12 mouse cellular contexts compared by ENCODE assay signal in genomic region chr2:69381740-69382139, GRCm38 (mm10). TPM values are rescaled to one million over a fixed set of nuclear protein-coding genes. Genes with fewer than 3 reads are reported as not detected.
DNase-seq lines count a peak whose midpoint lies in the region; ATAC-seq and TF ChIP-seq lines count a peak whose summit lies in the region.
"Had no signal": no experiment of that assay in that cellular context is flagged by ENCODE, and none has a peak within 500 bp of the region (broad histone marks: within the 10 kb centered on the region; RNA-seq: fewer than 3 reads in every experiment).

No protein-coding gene starts in this region.

- 46% methylated on average over 8 of the region's 8 CpGs for WGBS in kidney, postnatal 0 days

- H3K9me3 ChIP-seq in kidney, postnatal 0 days (replicated peaks; ENCODE audit: low read length), result no peaks in the 10 kb centered on the region
- H3K9me3 ChIP-seq: liver, embryonic 15.5 days had no signal

- no peaks in the 10 kb centered on the region for H3K4me1 ChIP-seq in kidney, postnatal 0 days (replicated peaks; ENCODE audit: insufficient read depth, low read length)

- DNase-seq in kidney, postnatal 0 days (ENCODE audit: low spot score), result peak; percentile 50
- DNase-seq in kidney, postnatal 14 days, result no peak
- peak; percentile 49 for DNase-seq in 3134 (ENCODE audit: extremely low read depth, insufficient read length, low spot score)
- peak; percentile 66 for DNase-seq in ES-CJ7 (ENCODE audit: low read depth, low spot score)
- peak; percentile 16 for DNase-seq in lung, postnatal 10 days
- no peak for DNase-seq in gastrocnemius, adult 8-10 months (ENCODE audit: low spot score in 2 of 2)
- no peak for DNase-seq in gastrocnemius, postnatal 36 days
- DNase-seq: gastrocnemius, adult 2 months; heart, postnatal 4 days; layer of hippocampus, adult 9-11 months; thymus, adult 18-20 months had no signal

- no peak overlapping the region for H3K4me3 ChIP-seq in kidney, postnatal 0 days (replicated peaks; ENCODE audit: low read depth, low read length)
- H3K4me3 ChIP-seq: gastrocnemius, adult 2 months; liver, embryonic 15.5 days had no signal

- no peak overlapping the region for H3K4me2 ChIP-seq in kidney, postnatal 0 days (ENCODE audit: low read length)
- H3K4me2 ChIP-seq: liver, embryonic 15.5 days had no signal

- no peaks in the 10 kb centered on the region for H3K36me3 ChIP-seq in kidney, postnatal 0 days (ENCODE audit: insufficient read depth, low read length)
- H3K36me3 ChIP-seq: liver, embryonic 15.5 days had no signal

- no peak overlapping the region for H3K9ac ChIP-seq in kidney, postnatal 0 days (ENCODE audit: low read depth, low read length)
- H3K9ac ChIP-seq: liver, embryonic 15.5 days had no signal

- no peak for ATAC-seq in kidney, postnatal 0 days (replicated peaks; ENCODE audit: low FRiP score, low read depth)

- peak; percentile 64 for TF ChIP-seq CTCF in kidney, postnatal 0 days (IDR thresholded peaks at IDR 0.05; ENCODE audit: low read depth)

- no peaks in the 10 kb centered on the region for H3K27me3 ChIP-seq in kidney, postnatal 0 days (ENCODE audit: insufficient read depth, low read length)
- H3K27me3 ChIP-seq: liver, embryonic 15.5 days had no signal

- intact Hi-C loops in gastrocnemius, postnatal 36 days (cut with DNase I), result no loop called here

- H3K27ac ChIP-seq in kidney, postnatal 0 days, result no peak overlapping the region
- H3K27ac ChIP-seq: gastrocnemius, adult 2 months; liver, embryonic 15.5 days had no signal

RNA-seq across cellular contexts. Expression of gene Dhrs9, which starts 1.5 kb away (rescaled TPM):
- 0.03 TPM in 1 of 2 replicates, not detected in the other for polyA plus RNA-seq in kidney, postnatal 0 days (2015; fragmentation: Nextera tagmentation; extraction: Ambion mirVana)
- total RNA-seq in gastrocnemius, adult 8-10 months (2022), result not detected
- not detected for total RNA-seq in gastrocnemius, postnatal 36 days (2021)
- total RNA-seq: gastrocnemius, adult 2 months had no signal

RNA-seq across cellular contexts. Expression of gene Abcb11, which starts 39.3 kb away (rescaled TPM):
- 0.03 and 0.32 TPM in 2 replicates for polyA plus RNA-seq in kidney, postnatal 0 days (2015; fragmentation: Nextera tagmentation; extraction: Ambion mirVana)
- total RNA-seq in gastrocnemius, adult 8-10 months (2022), result under 1 TPM in 1 of 4 experiments, not detected in 3; 0.19 TPM
- not detected for total RNA-seq in gastrocnemius, postnatal 36 days (2021)
- total RNA-seq: gastrocnemius, adult 2 months; heart, postnatal 4 days had no signal

Comparison
In these comparisons a context has a peak if more than half of its experiments do, and no peak if none do; other contexts are left out.
1. DNase-seq: peak in kidney, postnatal 0 days (single experiment), 3134 (single experiment), ES-CJ7 (single experiment) and lung, postnatal 10 days (single experiment); none in kidney, postnatal 14 days (single experiment), gastrocnemius, adult 8-10 months (0 of 2) and gastrocnemius, postnatal 36 days (0 of 2).